Mouse (Mus musculus) kidney, adult 8-10 months (tissue): ENCODE measurements at regions not wholly inside any gene's neighbourhood (a gene's known extent, or its start where the extent isn't known, plus 50 kb on each side); places are given as distances from the start of the nearest gene placed in this dataset.

Experiments used
- DNase-seq, 2 experiments: peaks; one replicate each; pipeline ENCODE4 v3.0.0; 2022

DNA sequence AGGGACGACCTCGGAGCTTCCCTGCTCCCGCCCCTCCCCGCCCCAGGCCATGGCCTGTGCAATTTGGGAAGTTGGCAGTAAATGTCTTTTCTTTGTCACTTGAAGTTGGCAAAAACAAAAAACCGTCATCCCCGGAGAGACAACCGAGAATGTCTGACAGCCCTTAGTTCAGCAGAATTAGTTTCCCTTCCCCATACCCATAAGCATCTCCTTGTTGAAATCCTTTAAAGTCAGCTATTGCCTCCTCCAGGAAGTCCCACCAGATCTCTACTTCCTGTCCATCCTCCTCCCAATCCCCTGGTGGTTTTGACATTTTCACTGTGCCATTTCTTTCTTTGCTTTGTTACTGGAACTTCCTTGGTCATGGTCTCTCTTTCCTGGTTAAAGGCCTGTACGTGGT lies 54.8 kb downstream of the Foxb1 start:
- DNase-seq, result no peak

DNA sequence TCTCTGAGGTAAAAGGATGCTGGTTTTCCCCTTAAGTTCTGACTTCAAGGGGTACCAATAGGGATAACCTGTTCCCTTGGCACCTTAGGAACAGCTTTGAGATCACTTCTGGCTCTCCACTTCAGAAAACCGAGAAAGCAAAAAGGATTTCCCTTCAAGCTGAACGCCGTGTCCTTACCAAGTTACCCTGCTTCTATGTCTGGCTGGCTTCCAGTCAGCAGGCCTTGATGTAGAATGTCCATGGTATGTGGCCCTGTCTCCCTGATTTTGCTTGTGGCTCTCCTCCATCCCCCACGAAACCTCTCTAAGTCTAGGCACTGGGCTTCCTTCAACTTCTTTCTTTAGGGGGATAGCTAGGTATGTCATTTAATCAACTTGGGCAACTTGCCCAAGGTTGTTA lies 55.7 kb downstream of the Foxb1 start:
- no peak for DNase-seq

DNA sequence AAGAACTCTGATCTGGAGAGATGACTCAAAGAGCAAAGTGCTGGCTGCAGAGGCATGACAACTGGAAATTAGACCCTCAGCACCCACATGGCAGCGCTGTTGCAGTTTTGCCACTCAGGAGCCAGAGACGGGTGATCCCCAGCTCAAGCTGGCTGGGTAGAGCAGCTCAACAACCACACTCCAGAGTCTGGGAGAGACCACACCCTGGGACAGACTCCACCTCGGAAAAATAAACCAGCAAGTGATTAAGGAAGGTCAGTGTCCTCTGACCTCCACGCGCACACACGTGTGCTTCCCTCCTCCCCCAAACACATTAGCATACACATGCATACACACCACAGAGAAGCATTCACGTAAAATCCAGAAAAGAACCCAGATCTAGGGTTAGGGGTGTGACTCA lies 57.0 kb downstream of the Foxb1 start:
- no peak for DNase-seq

DNA sequence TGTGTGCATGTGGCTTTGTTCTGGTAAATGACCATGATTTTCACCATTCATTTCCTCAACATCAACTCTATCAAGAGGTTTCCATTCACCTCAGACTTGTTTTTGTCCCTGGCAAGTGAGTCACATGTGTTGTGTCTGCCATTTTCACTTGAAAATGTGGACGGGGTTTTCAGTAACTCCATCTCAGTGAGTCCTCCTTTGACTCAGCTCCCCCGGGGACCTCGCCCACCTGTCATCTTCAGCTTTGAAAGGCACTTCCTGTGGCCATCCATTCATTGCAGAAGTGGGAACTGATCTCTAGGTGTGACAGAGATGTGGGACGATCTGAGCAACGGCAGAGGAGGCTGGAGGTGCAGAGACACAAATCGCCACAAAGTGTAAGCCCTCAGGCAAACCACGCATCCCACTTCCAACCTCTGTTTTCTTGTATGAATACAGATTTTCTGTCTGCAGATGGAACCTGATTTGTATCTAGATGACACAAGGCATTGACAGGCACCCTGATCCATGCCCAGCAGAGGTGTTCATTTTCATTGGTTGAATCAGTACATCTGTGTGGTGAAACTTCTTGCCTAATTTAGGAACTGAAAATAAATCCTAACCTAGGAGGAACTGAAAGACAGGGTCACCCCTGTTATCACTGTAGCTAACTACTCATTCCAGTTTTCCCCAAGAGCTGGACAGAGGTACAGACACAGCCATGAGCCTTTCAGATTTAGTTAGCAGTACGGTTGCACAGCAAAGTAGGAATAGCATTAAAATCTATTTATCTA lies 58.4 kb downstream of the Foxb1 start:
- DNase-seq, result no peak

DNA sequence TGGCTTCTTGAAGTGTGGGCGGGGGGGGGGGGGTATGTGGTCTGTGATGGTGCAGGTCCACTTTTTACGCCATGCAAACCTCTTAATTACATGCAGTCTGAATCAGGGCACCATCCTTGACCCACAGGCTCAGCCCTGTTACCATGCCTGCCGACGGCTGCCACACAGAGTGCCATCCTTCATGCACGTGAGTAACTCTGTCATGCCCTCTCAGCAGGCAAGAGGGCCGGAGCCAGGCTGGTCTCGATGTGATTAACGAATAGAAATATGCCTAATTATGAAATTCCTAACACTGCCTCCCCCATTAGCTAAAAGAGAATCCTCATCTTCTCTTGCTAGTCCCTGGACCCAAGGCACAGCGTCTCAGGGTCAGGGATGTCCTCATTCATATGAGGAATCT lies 60.0 kb downstream of the Foxb1 start:
- DNase-seq, result no peak

DNA sequence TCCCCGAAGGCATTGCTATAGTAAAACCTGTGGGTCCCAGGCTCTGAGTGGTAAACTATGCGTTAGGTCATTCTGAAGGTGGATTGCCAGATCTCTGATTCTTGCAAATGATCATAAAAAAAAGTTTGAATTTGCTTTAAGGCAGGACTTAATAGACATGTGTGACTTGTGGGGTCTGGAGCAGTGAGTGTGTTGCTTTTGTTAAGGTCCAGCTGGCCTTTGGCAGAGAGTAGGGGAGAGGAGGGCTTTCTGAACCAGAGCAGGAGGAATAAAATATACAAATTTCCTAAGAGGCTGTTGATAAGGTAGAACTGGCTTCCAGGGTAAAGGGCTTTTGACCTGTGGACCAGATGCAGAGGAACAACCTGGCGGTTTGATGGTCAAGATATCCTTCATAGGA lies 69.0 kb downstream of the Foxb1 start:
- no peak for DNase-seq

DNA sequence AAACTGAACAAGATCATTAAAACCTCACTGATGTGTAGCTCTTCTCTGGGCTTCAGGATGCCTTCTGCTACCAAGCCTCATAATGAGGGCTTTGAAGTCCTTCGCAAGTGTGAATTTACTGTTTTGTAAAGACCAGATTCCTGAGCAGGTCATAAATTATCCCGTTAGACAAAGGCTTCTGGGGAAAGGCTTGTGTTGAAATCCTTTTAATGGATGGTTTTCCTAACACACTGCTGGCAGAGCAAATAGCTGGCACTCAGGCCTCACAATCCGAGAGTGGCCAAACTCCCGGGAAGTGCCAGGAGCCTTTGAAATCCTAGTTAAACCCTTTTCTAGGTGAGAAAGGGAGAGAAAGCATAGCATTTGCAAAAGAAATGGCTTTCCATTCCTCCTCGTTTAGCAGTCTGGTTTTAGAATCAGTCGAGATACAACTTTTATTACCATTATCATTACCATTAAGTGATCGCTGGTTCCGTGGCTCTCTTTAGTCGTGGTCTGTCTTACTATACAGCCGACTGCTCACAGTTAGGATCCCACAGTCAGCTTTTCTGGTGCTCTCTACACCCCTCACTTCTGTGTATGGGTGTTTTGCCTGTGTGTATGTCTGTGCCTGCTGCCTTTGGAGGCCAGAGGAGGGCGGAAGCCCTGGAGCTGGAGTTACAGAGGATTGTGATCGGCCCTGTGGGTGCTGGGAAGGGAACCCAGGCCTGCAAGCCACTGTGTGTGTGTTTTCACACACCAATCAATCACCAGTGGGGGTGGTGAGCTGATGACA lies 73.2 kb downstream of the Foxb1 start:
- DNase-seq, result no peak

DNA sequence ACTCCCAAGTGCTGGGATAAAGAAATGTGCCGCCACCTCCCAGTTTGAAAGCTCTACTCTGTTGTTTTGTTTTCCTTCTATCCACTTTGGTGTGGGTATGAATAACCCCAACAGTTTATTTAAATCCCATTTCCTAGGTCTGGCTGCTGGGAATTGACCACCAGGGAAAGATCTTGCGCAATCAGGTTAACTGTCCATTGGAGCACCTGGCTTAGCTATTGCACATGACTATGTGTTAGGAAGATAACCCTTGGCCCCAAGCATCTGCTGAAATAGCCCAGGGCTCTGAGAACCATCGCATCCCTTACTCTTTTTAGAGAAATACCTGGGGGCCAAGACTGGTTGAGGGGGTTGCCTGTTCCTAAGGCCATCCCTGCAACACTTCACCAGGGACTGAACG lies 74.0 kb downstream of the Foxb1 start:
- DNase-seq, result no peak

DNA sequence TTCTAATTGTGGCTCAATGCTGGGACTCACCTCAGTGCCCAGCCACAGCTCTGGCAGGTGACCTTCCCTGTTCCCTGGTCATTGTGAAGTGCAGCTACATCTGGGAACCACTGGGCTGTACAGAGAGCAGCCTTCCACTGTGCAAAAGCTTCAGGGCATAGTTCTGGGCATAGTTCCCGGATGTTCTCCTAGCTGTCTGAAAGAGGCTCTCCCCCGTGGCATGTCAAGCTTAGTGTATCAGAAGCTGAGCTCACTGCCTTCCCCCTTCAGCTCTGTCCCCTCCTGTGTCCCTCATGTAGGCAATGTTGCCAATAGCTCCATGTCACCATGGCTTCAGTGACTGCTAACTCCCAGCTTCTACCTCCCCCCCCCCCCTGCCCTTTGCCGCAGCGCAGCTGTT lies 75.1 kb downstream of the Foxb1 start:
- DNase-seq, result no peak

DNA sequence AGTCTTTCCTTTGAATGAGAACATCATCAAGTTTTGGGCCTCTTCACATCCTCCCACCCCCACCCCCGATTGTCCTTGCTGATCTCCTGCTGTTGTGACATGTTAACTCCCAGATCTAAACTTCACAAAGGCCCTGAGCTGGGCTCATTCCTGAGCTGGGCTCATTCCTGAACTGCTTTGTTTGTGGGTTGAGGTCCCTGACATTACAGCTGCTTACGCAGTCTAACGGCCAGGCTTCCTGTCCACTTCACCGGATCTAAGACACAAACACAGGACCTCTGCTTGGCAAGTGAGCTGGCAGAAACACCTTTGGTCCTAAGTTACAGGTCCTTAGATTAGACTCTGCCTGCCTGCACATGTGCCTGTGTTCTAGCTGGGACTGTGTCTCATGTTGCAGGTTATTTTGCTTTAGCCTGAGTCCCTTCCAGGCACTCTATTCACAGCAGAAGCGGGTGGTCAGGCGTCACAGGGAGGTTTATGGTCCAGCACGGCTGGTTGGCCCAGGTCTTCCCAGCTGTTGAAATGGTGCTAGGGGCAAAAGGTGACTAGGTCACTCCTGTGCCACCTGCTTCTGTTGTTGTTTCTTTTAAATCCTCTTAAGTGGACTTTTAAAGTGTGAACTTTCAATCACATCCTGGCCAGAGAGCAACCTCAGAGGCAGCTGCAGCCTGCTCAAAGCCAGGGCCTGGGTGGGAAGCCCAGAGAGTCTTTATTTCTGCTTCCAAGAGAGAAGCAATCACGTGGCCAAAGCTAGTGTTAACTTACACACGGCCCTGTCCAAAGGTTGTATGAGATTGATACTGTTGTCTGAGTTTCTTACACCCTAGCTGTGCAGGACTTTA lies 79.1 kb downstream of the Foxb1 start:
- peak; percentile 2 to 18 for DNase-seq

DNA sequence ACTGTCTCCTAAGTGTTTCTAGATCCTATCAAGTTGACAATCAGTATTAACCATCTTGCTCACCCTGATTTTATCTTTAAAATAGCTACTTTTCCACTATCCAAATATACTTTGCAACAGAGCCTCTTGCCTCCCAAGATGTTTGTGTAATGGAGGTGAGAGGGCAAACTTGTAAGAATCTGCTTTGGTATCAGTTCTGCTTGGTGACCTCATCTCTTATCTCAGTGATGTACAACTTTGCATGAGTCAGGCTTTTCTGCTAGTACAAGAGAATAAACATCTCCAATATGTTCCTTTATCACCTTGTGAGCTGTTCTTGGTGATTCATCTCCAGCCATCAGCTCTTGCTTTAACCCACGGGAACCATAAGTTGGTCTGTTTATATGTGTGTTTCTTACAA lies 82.1 kb downstream of the Foxb1 start:
- DNase-seq, result no peak

DNA sequence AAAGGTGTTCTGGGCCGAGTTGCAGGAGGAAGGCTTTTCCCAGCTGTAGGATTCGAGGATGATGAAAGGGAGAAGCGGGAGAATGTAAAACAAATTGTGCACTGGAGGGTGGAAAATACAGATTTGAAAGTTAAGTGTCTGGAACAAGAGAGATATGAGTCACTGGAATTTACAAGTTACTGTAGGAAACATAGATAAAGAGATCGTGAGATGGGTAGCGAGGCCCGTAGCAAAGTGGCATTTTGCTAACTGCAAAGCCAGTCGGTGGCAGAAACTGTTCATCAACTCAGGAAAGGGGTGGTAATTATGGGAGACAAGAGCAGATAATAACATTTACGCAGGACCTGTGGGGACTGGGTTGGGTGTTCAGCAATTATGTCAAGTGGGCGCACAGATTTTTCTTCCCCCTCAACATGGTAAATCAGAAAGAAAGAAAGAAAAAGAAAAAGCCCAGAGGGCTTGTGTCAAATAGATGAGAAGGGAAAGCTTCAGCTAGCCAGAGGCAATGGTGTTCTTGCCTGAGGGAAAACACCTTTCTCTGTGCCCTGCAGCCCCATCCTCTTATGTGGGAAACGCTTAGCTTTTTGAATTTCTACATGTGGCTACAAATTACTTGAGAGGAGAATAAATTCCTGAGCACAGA lies 87.2 kb downstream of the Foxb1 start:
- no peak for DNase-seq

DNA sequence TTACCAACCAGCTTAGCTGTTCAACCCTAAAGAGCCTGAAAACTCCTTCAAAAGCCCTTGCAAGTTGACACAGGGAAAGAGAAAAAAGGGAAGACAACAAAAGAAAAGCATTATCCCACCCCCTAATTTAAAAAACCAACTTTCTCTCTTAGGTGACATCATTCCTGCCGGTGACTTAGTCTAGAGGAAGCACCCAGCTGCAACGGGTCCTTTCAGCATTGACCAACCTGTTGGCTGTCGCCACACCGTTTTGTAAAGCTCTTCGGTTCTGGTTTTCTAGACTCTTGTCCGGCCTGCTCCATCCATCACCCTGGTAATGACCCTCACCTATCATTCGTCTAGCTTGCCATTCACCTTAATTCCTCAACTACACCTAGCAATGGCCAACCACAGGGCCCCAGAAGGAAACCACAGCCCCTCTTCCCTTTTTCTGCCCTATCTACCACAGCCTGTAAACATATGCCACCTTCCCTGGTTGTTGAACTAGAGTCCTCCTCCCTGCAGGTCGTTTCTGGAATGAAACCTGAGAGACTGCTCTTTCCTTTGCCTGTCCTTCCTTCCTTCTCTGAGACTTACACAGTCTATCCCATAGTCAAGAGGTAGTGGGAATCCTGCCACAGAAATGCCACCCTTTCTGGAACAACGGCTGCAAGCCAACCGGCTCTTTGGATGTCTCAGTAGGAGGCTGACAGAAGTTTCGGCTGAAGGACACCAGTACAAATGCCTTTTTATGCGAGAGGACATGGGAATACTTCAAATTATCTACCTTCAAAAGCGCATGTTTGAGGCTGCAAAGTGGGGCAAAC lies 87.9 kb downstream of the Foxb1 start:
- DNase-seq, result no peak

DNA sequence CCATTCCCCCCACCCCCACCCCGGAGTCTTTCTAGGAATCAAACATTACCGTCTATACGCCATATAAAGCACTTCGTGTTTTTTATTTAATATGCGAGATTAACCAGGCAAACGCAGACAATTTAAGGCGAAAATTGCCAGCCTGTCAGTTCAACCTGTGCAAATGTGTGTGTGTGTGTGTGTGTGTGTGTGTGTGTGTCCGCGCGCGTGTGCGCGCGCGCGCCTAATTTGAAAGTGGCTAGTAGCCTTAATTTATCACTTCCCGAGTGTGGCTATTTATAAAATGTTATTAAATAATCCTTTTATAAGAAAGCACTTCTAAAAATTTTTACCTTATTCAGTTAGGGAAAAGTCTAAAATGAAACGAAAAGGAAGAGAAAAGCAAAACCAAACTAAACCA lies 89.5 kb downstream of the Foxb1 start:
- no peak for DNase-seq

DNA sequence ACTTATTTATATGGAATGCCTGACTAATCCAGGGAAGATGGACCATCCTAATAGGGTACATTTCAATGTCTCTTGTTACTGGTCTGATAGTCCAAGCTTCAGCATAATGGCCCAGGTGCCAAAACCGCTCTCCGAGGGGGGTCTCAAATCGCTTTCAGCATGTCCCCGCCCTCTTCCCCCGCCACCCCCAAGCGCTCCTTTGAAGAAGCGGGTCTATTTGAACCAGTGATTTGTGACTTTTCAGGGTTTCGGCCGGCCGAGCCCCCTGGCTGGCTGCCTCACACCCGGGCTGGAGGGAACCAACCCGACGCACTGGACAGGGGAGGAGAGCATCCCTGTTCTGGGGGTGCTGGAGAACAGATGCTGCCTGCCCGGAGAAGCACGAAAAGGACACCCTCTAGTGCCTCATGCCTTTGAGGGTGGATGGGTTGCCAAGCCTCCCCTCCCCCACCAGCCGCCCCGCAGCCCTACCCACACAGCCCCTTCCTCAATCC lies 90.1 kb downstream of the Foxb1 start:
- DNase-seq, result no peak

DNA sequence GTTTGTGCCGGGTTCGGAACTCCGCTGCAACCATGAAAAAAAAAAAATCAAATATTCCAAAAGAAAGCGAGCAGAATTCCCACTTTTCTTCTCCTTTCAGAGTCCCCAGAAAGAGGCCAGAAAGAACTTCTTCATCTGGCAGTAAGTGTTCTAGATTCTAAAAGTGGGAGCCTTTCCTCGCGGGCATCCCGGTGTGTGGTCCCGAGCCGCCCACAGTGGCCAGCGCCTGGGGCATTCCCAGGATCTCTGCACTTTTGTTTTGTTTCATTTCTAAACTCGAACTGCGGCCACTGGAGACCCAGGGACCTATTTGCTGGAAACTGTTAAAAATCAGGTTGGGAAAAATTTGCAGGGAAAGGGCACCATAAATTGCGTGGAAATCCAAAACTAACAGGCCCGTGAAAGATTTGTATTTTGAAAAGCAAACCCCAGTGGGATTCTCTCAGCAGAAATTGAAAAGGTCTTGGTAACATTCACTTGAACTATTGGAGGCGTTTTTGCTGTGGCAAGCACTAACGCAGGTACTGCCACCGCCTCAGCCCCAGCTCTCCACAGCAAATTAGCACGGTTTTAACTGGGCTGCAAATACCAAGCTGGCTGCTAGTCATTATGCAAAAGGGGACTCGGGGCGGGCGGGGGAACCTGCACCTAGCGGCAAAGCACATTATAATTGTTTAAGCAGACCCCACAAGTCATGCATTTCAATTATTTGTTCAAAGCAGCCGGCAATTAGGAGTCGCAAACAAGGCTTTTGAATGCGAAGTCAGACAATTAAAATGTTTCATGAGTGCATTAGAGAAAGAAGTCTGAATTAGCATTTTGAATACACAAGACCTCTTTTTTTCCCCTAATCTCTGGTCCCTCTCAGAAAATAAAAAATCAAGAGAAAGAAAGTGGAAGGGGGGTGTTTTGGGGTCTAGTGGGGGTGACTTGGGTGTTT lies 90.9 kb downstream of the Foxb1 start:
- no peak for DNase-seq

DNA sequence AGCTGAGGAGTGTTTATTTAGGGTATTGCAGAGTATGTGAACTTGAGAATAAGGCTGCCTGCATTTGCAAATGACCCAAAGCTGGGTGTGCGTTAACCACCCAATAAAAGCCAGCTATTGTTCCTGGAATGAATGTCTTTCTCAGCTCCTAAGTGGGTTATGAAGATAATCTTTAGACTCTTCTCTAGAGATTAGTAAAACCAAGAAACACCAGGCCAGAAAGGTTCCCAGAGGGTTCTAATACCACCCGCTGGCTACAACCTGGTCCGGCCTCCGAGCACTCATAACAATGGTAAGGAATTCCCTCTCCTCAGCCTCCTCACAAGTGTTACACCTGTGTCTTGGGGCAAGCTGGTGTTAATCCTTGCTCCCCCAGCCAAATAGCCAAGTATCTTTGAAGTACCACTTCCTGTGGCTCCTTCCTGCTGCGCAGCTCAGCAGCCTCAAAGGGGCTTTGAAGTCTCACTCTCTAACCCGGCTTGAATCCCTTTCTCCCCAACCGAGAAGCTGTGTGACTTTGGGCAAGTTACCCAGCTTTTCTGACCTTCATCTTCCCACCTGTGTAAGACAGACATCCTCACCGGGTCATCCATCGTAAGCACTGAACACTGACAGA lies 92.2 kb downstream of the Foxb1 start:
- DNase-seq, result no peak

DNA sequence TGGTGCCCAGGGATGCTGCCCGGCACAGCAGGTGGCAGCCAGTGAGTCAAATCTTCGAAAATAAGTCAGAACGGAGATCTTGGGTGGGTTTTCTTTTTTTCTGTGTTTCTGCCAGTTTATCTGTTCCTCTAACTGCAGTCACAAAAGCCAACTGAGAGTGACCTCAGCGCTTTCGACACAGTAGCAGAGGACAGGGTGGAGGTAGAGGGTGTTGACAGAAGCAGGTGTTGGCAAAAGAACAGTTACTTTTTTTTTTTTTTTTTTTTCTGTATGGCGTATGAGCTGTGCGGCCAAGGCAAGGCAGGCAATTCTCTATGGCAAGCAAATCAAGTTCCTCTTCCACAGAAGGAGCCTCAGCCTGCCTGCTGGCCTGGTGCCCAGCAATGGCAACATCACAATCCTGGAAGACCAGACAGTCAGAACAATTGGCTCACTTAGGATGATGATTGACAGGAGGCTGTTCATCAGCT lies 93.6 kb downstream of the Foxb1 start:
- no peak for DNase-seq

DNA sequence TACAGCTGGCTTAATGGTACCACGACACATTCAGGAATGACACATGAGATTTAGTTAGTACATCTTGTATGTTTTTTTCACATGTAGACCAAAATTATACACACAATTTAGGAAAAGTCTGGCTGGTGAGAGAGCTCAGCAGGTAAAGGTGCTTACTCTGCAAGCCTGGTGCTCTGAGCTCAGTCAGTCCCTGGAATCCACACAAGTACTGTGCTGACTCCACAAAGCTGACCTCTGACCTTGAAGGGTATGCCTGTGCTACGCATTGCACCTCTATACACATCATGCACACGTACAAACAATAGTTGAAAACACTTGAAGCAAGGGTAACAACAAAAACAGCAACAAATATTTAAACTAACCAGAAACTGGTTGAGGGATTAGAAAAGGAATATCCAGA lies 96.5 kb downstream of the Foxb1 start:
- no peak for DNase-seq

DNA sequence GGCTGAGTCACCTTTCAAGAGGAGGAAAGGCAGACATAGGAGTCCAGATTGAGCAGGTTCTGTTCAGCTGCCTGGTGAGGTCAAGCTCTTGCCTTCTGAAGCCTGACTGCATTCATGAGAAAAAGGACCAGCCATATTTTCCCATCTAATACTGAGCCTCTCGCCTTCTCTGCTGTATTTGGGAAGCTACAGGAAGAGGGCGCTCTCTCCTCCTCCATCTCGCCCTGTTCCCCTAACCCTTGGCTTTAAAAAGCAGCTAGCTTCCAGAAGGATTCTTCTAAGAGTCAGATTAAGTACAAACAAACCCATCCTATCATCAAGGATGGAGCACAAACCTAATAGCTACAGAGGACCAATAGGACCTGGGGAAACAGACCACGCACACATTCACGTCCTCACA lies 98.3 kb downstream of the Foxb1 start:
- DNase-seq, result peak in 1 of 2 experiments; percentile 5
